Mouse (Mus musculus): ENCODE results near the gene Mfsd13b. TPM values are rescaled to one million over a fixed set of nuclear protein-coding genes. Genes with fewer than 3 reads are reported as not detected.
"Not testable (repeated sequence)": the region's sequence is repeated elsewhere in the genome, so short reads cannot be mapped to it uniquely, and the experiment has no call there.

Mfsd13b gene
- polyA plus RNA-seq, 1 experiment from 2014 or later, result 0.25 TPM

DNA sequence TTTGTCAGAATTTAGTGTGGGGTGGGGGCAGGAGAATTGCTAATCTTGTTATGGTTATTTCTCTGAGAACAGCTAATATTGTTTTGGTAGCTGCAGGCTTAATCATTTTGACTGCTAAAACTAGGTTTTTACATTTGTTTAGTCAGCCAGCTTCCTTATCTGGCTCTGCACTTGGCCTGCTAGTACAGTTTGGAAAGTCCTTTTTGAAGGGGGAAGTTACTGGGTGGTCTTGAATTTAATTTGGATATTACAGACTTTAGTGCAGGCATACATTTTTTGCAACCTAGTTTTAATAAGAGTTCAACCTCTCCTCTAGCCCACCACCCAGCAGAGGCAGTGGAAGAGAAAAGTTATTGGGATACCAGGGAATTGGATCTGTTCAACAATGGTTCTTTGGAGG is 47.6 kb downstream of the Mfsd13b start:
- not testable (repeated sequence) for ATAC-seq (ENCODE audit: low FRiP score, low read depth); H3K9ac ChIP-seq; H3K4me2 ChIP-seq (replicated peaks); H3K9me3 ChIP-seq; H3K27ac ChIP-seq; H3K4me3 ChIP-seq; H3K36me3 ChIP-seq
- H3K4me1 ChIP-seq, result peaks cover 11% of the 10 kb centered on the region; the same call in 1 of the 2 replicates
- peaks cover 10% of the 10 kb centered on the region for H3K27me3 ChIP-seq

DNA sequence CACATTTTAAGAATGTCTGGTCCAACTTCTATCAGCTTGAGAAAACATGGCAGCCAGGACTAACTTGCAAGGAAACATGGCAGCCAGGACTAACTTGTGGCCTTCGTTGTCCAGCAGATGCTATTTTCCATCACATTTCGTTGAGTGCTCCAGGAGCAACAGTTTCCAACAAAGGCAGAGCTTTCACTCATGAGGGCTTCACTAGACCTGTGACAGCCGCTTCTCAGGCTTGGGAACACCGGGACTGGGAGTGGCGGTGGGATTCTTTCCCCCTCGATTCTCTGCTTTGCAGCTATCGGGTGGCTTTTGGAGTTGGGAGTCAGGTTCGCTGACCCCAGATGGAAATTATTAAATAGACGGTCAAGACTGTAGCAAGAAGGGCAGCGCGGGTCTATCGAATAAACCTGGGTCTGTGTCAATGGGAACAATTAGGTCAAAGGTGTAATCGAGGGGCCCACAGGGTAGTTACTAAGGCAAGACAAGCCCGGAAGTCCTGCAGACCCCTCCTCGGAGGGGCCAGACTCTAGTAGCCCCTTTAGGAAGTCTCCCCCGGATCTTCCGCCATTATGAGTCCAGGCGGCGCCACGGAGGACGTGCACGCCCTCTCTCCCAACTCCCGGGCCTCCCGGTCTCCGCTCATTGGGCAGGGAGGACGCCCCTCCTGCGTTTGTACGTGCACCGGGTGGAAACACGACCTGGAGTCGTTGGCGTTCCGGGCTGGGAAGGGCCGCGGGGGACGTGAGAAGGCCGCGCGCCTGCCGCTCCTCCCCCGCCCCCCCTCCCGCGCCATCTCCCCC is 51.7 kb downstream of the Mfsd13b start, which contains the start of gene Mettl9:
Gene Mettl9 (plus strand): TSS at position 590 of the 797 bp plus-strand sequence.
- WGBS, result 2% methylated on average over 40 of the region's 43 CpGs
- Histone ChIP-seq H3K4me2 (replicated peaks) (peak within 1 kb of the TSS; percentile 81), H3K27me3 (peaks cover 6% of the 10 kb centered on the region; the same call in 1 of the 2 replicates), H3K9ac (peak within 1 kb of the TSS; percentile 96), H3K27ac (peak within 1 kb of the TSS; percentile 97), H3K4me3 (peak within 1 kb of the TSS; percentile 84), H3K9me3 (no peaks in the 10 kb centered on the region), H3K36me3 (no peaks in the 10 kb centered on the region), H3K4me1 (peaks cover 30% of the 10 kb centered on the region)
- peak; percentile 96 for ATAC-seq (ENCODE audit: low FRiP score, low read depth)

DNA sequence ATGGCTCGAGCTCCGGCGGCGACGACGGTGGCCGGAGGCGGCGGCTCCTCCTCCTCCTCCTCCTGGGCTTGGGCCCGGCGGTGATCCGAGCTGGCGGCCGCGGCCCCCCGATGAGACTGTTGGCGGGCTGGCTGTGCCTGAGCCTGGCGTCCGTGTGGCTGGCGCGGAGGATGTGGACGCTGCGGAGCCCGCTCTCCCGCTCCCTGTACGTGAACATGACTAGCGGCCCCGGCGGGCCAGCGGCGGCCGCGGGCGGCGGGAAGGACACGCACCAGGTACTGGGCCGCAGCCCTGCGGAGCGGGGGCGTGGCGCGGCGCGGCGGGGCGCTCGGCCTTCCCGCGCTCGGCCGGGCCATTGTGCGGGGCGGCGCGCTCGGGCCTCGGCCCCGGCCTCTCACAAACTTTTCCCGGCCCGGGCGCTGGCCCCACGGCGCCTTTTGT is 52.4 kb downstream of the Mfsd13b start:
- no peaks in the 10 kb centered on the region for H3K9me3 ChIP-seq
- H3K9ac ChIP-seq, result peak overlapping the region; percentile 96
- H3K4me2 ChIP-seq (replicated peaks), result peak overlapping the region; percentile 81
- peak overlapping the region; percentile 84 for H3K4me3 ChIP-seq
- peak overlapping the region; percentile 97 for H3K27ac ChIP-seq
- H3K27me3 ChIP-seq, result peaks cover 6% of the 10 kb centered on the region; the same call in 1 of the 2 replicates
- peaks cover 37% of the 10 kb centered on the region for H3K4me1 ChIP-seq
- no peaks in the 10 kb centered on the region for H3K36me3 ChIP-seq
- WGBS, result 0% methylated on average over 50 of the region's 63 CpGs
- peak; percentile 73 for ATAC-seq (ENCODE audit: low FRiP score, low read depth)

DNA sequence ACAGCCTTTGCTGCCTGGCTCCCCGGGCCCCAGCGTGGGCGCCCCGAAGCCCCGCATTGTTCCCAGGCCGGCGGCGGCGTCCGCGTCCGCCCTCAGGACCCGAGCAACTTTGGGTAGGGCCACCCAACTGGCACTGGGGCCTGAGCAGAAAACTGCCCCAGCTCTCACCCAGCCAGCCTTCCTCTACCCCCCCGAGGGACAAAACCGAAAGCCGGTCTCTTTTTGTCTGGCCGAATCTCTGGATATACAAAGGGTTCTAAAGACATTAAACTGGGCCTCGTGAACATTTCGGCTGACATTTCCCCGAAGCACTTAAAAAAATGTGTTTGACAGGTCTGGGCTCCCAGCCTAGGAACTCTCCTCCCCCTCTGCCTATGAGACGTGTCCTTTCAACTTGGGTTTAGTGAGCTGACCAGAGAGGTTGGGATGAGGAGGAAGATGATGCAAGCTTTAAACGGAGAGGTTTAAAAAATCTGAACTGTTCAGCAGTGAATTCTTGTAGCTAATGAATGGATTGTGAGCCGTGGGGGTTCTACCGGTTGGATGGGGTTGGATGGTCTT is 52.9 kb downstream of the Mfsd13b start:
- Histone ChIP-seq H3K36me3 (no peaks in the 10 kb centered on the region), H3K4me2 (replicated peaks) (peak overlapping the region; percentile 81), H3K4me3 (peak overlapping the region; percentile 84), H3K27me3 (peaks cover 5% of the 10 kb centered on the region; the same call in 1 of the 2 replicates), H3K9me3 (no peaks in the 10 kb centered on the region), H3K4me1 (peaks cover 42% of the 10 kb centered on the region), H3K9ac (peak overlapping the region; percentile 96), H3K27ac (peak overlapping the region; percentile 97)
- WGBS, result under 1% methylated on average over 24 of the region's 24 CpGs
- ATAC-seq (ENCODE audit: low FRiP score, low read depth), result peak; percentile 12

DNA sequence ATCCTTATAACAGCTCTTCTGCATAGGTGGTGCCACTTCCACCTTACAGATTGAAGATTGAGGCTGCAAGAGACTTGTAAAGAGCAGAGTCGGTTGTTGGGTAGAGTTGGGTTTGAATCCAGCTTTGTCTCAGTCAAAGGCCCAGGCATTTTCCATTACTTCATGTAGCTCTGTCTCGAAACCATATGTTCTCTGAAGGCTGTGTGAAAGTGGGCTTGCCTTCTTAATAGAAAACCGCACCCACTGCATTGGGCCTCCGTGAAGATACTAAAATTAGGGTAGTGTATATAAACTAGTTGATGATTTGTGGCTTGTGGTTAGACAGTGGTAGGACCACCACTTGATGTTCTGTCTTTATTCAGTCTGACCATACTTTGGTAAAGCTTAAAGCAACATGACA is 58.3 kb downstream of the Mfsd13b start:
- Histone ChIP-seq H3K9ac (no peak overlapping the region), H3K36me3 (0 out of 2 replicates have a peak, but pooled peaks cover 6% of the 10 kb centered on the region), H3K4me3 (no peak overlapping the region), H3K27me3 (no peaks in the 10 kb centered on the region), H3K9me3 (no peaks in the 10 kb centered on the region), H3K4me2 (replicated peaks) (0 out of 2 replicates have a peak overlapping the region, but pooled peaks have one; percentile 31), H3K27ac (no peak overlapping the region; the same call in 1 of the 2 replicates), H3K4me1 (peaks cover 66% of the 10 kb centered on the region)
- 63% methylated on average over 4 of the region's 4 CpGs for WGBS
- peak; percentile 35; the same call in 1 of the 2 replicates for ATAC-seq (ENCODE audit: low FRiP score, low read depth)

DNA sequence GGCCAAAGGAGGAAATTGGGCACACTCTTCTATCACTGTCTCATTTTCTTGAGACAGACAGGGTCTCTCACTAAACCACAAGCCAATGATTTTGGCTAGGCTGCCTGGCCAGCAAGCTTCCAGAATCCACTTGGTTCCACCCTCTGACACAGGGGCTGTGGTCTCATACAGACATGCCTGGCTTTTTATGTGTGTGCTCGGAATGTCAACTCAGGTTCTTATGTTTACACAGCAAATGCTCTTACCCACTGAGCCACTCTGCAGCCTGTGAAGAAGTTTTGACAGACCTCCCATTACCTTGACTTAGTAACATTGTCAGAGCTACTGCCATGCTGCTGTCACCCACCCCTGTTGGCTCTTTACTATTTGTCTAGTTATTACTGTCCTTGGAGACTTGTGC is 59.7 kb downstream of the Mfsd13b start:
- WGBS, result 48% methylated on average over 1 of the region's 1 CpGs
- no peaks in the 10 kb centered on the region for H3K9me3 ChIP-seq
- no peaks in the 10 kb centered on the region for H3K27me3 ChIP-seq
- no peak for ATAC-seq (ENCODE audit: low FRiP score, low read depth)
- H3K4me1 ChIP-seq, result peaks cover 61% of the 10 kb centered on the region
- H3K27ac ChIP-seq, result no peak overlapping the region
- H3K36me3 ChIP-seq, result 0 out of 2 replicates have a peak, but pooled peaks cover 6% of the 10 kb centered on the region
- no peak overlapping the region for H3K9ac ChIP-seq
- H3K4me2 ChIP-seq (replicated peaks), result no peak overlapping the region
- H3K4me3 ChIP-seq, result no peak overlapping the region

DNA sequence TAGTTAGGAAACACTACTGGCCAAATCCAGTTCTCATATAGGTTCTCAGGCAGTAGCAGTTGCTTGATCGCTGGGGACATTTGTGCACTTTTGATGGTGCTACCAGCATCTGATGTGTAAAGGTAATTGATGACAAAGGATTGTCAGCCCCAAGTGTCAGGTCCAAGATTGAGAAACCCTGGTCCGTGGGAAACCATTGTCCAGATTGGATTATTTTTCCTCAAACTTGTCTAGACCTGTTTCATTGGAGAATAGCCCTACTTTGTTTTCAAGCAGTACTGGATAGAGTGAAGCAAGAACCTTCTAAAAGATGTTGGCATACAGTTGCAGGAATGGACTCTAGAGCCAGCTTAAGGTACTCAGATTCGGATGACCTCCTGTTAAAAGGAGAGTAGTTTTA is 60.7 kb downstream of the Mfsd13b start:
- H3K4me3 ChIP-seq, result no peak overlapping the region
- no peak overlapping the region for H3K4me2 ChIP-seq (replicated peaks)
- H3K36me3 ChIP-seq, result peaks cover 6% of the 10 kb centered on the region; the same call in 1 of the 2 replicates
- H3K4me1 ChIP-seq, result peaks cover 51% of the 10 kb centered on the region
- no peak overlapping the region for H3K27ac ChIP-seq
- no peak overlapping the region for H3K9ac ChIP-seq
- no peaks in the 10 kb centered on the region for H3K27me3 ChIP-seq
- WGBS, result 94% methylated on average over 3 of the region's 3 CpGs
- no peak for ATAC-seq (ENCODE audit: low FRiP score, low read depth)
- no peaks in the 10 kb centered on the region for H3K9me3 ChIP-seq

DNA sequence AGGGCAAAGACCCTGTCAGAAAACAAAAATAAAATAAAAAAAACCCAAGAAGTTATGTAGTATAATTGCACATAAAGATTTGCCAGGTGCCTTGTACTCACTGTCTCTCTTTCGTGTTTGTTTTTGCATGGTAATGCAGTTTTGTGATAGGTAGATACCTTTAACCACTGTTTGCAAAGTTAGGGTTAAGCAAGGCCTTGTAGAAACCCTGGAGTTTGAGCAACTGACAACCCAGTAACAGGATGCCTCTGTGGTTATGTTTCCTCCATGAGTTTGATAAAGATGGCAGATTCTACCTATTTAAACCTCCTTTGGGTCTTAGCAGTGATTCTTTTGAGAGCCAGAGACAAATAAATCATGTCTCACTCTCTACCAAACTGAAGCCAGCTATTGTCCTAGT is 61.2 kb downstream of the Mfsd13b start:
- Histone ChIP-seq H3K4me2 (replicated peaks) (no peak overlapping the region), H3K9me3 (no peaks in the 10 kb centered on the region), H3K4me1 (peaks cover 47% of the 10 kb centered on the region), H3K4me3 (no peak overlapping the region), H3K36me3 (peaks cover 12% of the 10 kb centered on the region), H3K27ac (no peak overlapping the region), H3K9ac (no peak overlapping the region), H3K27me3 (no peaks in the 10 kb centered on the region)
- ATAC-seq (ENCODE audit: low FRiP score, low read depth), result no peak
- WGBS, result 90% methylated on average over 1 of the region's 1 CpGs

DNA sequence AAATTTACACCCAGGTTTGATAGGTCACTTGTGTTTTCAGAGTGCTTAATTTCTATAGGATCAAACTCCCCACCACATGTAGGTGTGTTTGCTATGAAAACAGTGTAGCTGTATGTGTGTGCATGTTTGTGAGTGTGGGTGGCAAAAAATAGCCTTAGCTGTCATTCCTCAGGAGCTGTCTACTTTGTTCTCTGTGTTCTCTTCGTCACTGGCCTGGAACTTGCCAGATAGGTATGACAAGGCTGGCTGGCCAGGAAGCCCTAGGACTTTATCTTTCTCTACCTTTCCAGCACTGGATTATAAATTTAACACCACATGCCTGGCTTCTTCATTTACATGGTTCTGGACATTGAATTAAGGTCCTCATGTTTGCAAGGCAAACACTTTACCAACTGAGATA is 61.9 kb downstream of the Mfsd13b start:
- 85% methylated on average over 1 of the region's 1 CpGs for WGBS
- no peak for ATAC-seq (ENCODE audit: low FRiP score, low read depth)

DNA sequence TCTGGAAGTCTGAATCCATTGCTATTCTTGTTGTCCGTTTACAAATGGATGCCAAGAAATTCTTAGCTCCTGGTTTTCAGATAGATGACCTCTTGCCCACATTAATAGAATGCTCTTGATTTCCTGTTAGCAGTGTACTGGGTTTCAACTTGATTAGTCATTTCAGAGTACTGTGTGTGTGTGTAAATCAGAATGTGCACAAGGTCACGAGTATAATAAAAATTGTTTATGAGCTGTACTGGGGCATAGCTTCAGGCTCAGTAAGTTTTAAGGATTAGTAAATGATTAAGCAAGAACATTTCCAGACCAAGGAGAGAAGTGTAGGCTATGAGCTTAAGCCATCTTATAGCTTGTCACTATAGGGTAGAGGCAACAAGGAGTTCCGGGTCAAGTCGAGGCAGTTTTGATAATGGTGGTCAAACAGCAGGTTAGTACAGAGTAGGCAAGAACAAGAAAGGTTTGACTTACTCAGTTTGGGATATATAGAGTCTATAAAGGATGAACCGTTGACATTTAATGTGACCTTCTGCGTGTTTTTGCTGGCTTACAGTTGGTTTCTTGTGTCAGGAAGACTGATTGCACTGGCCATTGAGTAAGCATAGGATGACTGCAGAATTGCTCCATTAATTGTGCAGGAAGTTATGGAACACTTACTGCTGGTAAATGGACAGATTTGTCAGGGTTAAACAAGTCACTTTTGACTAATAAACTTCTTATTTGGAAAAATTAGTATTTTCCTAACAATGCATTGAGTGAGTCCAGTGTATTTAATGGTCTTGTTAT is 63.6 kb downstream of the Mfsd13b start:
- 79% methylated on average over 6 of the region's 6 CpGs for WGBS
- H3K27ac ChIP-seq, result no peak overlapping the region
- H3K36me3 ChIP-seq, result peaks cover 25% of the 10 kb centered on the region
- H3K9ac ChIP-seq, result no peak overlapping the region
- no peak overlapping the region for H3K4me3 ChIP-seq
- no peak overlapping the region for H3K4me2 ChIP-seq (replicated peaks)
- no peaks in the 10 kb centered on the region for H3K9me3 ChIP-seq
- H3K4me1 ChIP-seq, result peaks cover 26% of the 10 kb centered on the region
- H3K27me3 ChIP-seq, result no peaks in the 10 kb centered on the region
- ATAC-seq (ENCODE audit: low FRiP score, low read depth), result no peak

More for the DNA sequence above, 61.9 kb downstream of the Mfsd13b start:
- H3K4me2 ChIP-seq (replicated peaks), result no peak overlapping the region
- no peak overlapping the region for H3K27ac ChIP-seq
- no peak overlapping the region for H3K9ac ChIP-seq
- H3K27me3 ChIP-seq, result no peaks in the 10 kb centered on the region
- peaks cover 42% of the 10 kb centered on the region for H3K4me1 ChIP-seq
- no peak overlapping the region for H3K4me3 ChIP-seq
- H3K36me3 ChIP-seq, result peaks cover 13% of the 10 kb centered on the region
- no peaks in the 10 kb centered on the region for H3K9me3 ChIP-seq

DNA sequence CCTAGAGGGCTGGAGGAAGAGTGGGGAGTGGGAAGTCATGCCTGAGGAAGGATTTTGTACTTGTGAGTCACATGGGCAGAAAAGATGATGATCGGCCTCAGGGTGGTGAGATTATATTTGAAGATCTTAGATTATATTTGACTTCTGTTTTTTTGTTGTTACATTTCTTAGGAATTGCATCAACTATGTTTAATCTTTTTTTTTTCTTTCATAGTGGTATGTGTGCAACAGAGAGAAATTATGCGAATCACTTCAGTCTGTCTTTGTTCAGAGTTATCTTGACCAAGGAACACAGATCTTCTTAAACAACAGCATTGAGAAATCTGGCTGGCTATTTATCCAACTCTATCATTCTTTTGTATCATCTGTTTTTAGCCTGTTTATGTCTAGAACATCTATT is 65.3 kb downstream of the Mfsd13b start:
- ATAC-seq (ENCODE audit: low FRiP score, low read depth), result no peak
- WGBS, result 95% methylated on average over 2 of the region's 2 CpGs

DNA sequence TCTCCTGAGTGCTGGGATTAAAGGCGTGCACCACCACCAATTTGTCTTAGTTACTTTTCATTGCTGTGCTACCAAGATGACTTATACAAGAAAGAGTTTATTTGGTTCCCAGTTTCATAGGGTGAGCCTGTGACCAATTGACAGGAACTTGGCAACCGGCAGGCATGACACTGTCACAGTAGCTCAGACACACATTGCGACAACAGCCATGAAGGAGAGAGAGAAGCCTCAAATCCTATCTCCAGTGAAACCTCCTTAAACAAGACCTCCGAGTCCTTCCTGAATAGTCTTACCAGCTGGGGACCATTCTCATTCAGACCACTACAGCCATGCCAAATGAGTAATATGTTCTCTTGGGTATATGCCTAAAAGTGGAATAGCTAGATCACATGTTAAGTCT is 70.8 kb downstream of the Mfsd13b start:
- Histone ChIP-seq H3K4me1 (no peaks in the 10 kb centered on the region), H3K4me2 (replicated peaks) (no peak overlapping the region), H3K36me3 (peaks cover 81% of the 10 kb centered on the region), H3K27me3 (no peaks in the 10 kb centered on the region), H3K9me3 (no peaks in the 10 kb centered on the region), H3K27ac (no peak overlapping the region), H3K9ac (no peak overlapping the region), H3K4me3 (no peak overlapping the region)
- ATAC-seq (ENCODE audit: low FRiP score, low read depth), result no peak
- 80% methylated on average over 4 of the region's 4 CpGs for WGBS

More for the DNA sequence above, 65.3 kb downstream of the Mfsd13b start:
- no peak overlapping the region for H3K4me2 ChIP-seq (replicated peaks)
- H3K4me3 ChIP-seq, result no peak overlapping the region
- H3K27ac ChIP-seq, result no peak overlapping the region
- peaks cover 35% of the 10 kb centered on the region for H3K36me3 ChIP-seq
- H3K27me3 ChIP-seq, result no peaks in the 10 kb centered on the region
- peaks cover 11% of the 10 kb centered on the region; the same call in 1 of the 2 replicates for H3K4me1 ChIP-seq
- H3K9ac ChIP-seq, result no peak overlapping the region
- no peaks in the 10 kb centered on the region for H3K9me3 ChIP-seq
